Mouse (Mus musculus) MEL (cell line): ENCODE data around the gene Chd5.

Experiments
- CTCF ChIP-seq, 3 experiments: IDR thresholded peaks in 2 of 3; conservative IDR thresholded peaks in 1 of 3; 2 replicates each; pipeline ENCODE4 v1.5.1; 2011 to 2012; ENCODE audit warnings: low read length in 3 of 3, low read depth in 2 of 3, mild to moderate bottlenecking in 2 of 3, improper control_type of control experiment in 1 of 3, inconsistent platforms in 1 of 3, mixed read lengths in 1 of 3, moderate library complexity in 1 of 3; ENCODE audit not compliant: control insufficient read depth in 1 of 3, insufficient read depth in 1 of 3, poor library complexity in 1 of 3, severe bottlenecking in 1 of 3
- EP300 ChIP-seq, 2 experiments: IDR thresholded peaks; 2 replicates each; pipeline ENCODE4 v1.6.1; 2011; ENCODE audit warnings: improper control_type of control experiment in 2 of 2, low read length in 2 of 2, low read depth in 1 of 2, mild to moderate bottlenecking in 1 of 2
- MAZ ChIP-seq: IDR thresholded peaks from 2 replicates; pipeline ENCODE4 v1.6.1; 2012; ENCODE audit warnings: low read depth, mild to moderate bottlenecking, inconsistent platforms, low read length, improper control_type of control experiment

DNA sequence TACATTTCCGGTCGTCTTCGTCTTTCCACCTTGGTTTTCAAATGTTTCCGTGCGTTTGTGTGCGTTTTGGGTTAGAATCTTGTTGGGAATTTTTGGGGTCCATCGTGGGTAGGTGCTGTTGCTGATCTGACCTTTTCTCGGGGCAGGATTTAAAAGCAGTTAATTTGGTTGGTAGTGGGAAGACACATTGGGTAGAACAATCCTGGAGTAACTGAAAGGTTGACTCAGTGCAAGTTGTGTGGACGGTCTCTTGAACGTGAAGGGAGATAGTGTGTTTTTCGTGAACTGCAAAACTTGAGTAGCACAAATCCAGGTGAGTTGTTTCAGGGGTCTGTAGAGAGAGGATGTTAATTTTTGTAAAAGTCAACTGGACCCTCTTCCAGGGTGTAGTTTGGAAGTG is 11.9 kb upstream of the Chd5 start:
- TF ChIP-seq MAZ = 0 out of 2 replicates have a peak, but pooled peaks have one; percentile 35
- no peak for TF ChIP-seq EP300 (IDR thresholded peaks at IDR 0.05; ENCODE audit: low read depth in 1 of 2, low read length in 2 of 2)
- no peak for TF ChIP-seq CTCF (IDR thresholded peaks at IDR 0.05 in 2 of 3, conservative IDR thresholded peaks at IDR 0.05 in 1 of 3; ENCODE audit: control insufficient read depth in 1 of 3, insufficient read depth in 1 of 3, low read depth in 2 of 3, low read length in 3 of 3, poor library complexity in 1 of 3, severe bottlenecking in 1 of 3)
